Mouse (Mus musculus) brain, adult 2 months (tissue): ENCODE data around the gene H2al1j.
"Not testable (repeated sequence)": the region's sequence is repeated elsewhere in the genome, so short reads cannot be mapped to it uniquely, and the experiment has no call there.

Experiments
- DNase-seq: peaks from one replicate; pipeline ENCODE4 v3.0.0; 2011; ENCODE audit warnings: low read depth, low spot score

Gene H2al1j

GRCm38 (mm10) chrX:11327522-11327921 is at the start of gene H2al1j:
H2al1j (plus strand) TSS chrX:11327822.
- not testable (repeated sequence) for DNase-seq

GRCm38 (mm10) chrX:11280741-11281140 is 46.9 kb upstream of the H2al1j start:
- DNase-seq = no peak

DNA sequence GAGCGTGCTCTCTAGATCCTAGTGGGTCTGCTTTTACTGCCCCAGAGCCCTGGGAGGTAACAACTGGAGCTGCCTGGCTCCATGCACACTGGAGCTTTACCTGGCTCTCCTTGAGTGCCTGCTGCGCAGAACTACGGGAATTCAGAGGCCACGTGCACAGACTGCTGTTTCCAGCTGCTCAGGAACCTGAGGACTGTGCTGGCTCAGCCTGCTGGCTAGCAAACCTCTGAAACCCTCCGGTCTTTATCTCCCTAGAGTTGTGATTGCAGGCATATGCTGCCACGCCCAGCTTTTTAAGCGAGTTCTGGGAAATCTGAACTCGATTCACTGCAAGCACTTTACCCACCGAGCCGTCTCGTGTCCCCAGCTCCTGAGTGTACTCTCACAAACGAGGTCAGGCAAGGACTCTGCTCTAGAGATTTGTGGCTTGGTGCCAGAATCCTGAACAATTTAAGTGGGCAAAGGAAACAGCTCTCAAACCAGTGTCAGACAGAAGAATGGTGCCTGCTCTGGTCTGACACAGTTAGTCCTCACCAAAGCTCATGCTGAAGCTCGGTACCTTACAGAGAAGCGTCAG is 39.2 kb upstream of the H2al1j start:
- DNase-seq = no peak

DNA sequence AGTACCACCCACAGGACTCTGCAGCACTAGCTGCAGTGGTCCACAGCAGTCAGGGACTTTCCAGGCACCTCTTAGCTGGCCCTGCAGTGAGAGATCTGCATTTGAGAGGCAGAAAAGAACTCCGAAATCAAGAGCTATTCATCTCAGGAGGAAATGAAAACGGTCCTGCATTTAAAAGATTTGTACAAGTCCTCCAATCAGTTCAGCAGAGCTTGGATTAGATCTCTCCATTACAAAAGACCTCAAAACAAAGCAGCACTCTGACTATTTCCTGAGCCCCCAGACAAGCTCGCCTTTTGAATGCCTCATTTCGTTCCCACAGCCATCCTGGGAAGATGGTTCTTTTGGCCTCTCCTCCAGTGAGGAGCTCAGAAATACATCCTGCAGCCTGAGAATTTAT is 38.4 kb upstream of the H2al1j start:
- no peak for DNase-seq

DNA sequence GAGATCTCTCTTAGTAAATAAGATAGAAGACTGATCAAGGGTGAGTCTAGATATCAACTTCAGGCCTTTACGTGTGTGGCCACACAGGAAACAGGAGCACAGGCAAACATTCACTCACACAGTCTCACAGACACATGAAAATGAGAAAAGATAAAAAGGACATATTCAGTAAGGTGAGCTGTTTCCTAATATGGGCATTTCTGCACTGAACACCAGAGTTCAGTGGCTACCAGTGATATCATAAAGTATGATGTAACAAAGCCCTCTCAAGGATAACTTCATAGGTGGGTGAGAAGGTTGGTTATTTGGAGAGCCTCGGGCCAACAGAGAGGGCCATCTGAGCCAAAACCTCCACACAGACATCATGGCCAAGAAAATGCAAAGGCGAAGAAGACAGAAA is 28.7 kb upstream of the H2al1j start, which contains the start of gene H2al1a:
Gene H2al1a, plus strand, starts transcription at position 301 of the 400 bp plus-strand sequence.
- DNase-seq = not testable (repeated sequence)

DNA sequence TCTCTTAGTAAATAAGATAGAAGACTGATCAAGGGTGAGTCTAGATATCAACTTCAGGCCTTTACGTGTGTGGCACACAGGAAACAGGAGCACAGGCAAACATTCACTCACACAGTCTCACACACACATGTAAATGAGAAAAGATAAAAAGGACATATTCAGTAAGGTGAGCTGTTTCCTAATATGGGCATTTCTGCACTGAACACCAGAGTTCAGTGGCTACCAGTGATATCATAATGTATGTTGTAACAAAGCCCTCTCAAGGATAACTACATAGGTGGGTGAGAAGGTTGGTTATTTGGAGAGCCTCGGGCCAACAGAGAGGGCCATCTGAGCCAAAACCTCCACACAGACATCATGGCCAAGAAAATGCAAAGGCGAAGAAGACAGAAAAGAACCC is 25.5 kb upstream of the H2al1j start, which contains the start of gene H2al1b:
Gene H2al1b, plus strand, starts transcription at position 301 of the 400 bp plus-strand sequence.
- DNase-seq = not testable (repeated sequence)

- not testable (repeated sequence) for DNase-seq
These were observed 22.3 kb upstream of the H2al1j start, which contains the start of gene H2al1c for GRCm38 (mm10) chrX:11305355-11305754. H2al1c (plus strand) TSS chrX:11305655.

- not testable (repeated sequence) for DNase-seq
These were observed 19.1 kb upstream of the H2al1j start, which contains the start of gene H2al1d for GRCm38 (mm10) chrX:11308524-11308923. H2al1d (plus strand) TSS chrX:11308824.

DNA sequence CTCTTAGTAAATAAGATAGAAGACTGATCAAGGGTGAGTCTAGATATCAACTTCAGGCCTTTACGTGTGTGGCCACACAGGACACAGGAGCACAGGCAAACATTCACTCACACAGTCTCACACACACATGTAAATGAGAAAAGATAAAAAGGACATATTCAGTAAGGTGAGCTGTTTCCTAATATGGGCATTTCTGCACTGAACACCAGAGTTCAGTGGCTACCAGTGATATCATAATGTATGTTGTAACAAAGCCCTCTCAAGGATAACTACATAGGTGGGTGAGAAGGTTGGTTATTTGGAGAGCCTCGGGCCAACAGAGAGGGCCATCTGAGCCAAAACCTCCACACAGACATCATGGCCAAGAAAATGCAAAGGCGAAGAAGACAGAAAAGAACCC is 16.0 kb upstream of the H2al1j start, which contains the start of gene H2al1e:
Gene H2al1e, plus strand, starts transcription at position 301 of the 400 bp plus-strand sequence.
- not testable (repeated sequence) for DNase-seq

DNA sequence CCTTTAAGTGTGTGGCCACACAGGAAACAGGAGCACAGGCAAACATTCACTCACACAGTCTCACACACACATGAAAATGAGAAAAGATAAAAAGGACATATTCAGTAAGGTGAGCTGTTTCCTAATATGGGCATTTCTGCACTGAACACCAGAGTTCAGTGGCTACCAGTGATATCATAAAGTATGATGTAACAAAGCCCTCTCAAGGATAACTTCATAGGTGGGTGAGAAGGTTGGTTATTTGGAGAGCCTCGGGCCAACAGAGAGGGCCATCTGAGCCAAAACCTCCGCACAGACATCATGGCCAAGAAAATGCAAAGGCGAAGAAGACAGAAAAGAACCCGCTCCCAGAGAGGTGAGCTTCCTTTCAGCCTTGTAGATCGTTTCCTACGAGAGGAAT is 12.8 kb upstream of the H2al1j start, which contains the start of gene H2al1f:
Gene H2al1f, plus strand, starts transcription at position 301 of the 400 bp plus-strand sequence.
- not testable (repeated sequence) for DNase-seq

DNA sequence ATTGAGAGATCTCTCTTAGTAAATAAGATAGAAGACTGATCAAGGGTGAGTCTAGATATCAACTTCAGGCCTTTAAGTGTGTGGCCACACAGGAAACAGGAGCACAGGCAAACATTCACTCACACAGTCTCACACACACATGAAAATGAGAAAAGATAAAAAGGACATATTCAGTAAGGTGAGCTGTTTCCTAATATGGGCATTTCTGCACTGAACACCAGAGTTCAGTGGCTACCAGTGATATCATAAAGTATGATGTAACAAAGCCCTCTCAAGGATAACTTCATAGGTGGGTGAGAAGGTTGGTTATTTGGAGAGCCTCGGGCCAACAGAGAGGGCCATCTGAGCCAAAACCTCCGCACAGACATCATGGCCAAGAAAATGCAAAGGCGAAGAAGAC is 9.7 kb upstream of the H2al1j start, which contains the start of gene H2al1g:
Gene H2al1g, plus strand, starts transcription at position 301 of the 400 bp plus-strand sequence.
- not testable (repeated sequence) for DNase-seq

DNA sequence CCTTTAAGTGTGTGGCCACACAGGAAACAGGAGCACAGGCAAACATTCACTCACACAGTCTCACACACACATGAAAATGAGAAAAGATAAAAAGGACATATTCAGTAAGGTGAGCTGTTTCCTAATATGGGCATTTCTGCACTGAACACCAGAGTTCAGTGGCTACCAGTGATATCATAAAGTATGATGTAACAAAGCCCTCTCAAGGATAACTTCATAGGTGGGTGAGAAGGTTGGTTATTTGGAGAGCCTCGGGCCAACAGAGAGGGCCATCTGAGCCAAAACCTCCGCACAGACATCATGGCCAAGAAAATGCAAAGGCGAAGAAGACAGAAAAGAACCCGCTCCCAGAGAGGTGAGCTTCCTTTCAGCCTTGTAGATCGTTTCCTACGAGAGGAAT is 6.4 kb upstream of the H2al1j start, which contains the start of gene H2al1h:
Gene H2al1h, plus strand, starts transcription at position 301 of the 400 bp plus-strand sequence.
- DNase-seq = not testable (repeated sequence)

GRCm38 (mm10) chrX:11324359-11324758 is 3.3 kb upstream of the H2al1j start, which contains the start of gene H2al1i:
H2al1i (plus strand) TSS chrX:11324659.
- not testable (repeated sequence) for DNase-seq

GRCm38 (mm10) chrX:11345762-11346161 is 18.1 kb downstream of the H2al1j start:
- peak; percentile 30 for DNase-seq

DNA sequence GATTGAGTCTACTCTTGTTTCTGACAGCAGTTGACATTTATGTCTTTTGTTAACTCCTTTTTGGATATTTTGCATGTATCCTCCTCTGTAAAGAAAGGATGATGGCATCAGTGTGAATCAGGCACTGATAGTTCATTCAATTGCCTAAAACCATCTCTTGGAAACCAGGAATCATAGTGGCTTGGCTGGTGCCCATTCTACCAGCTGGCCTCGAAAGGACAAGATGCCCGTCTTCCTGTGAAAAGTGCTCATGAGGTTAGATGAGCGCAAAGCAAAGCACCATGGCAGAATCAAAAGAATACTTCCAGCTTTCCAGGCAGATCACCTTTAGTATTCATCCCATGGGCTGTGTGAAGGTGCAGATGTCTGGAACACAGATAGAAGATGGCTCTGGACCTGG is 19.1 kb downstream of the H2al1j start:
- peak; percentile 16 for DNase-seq

GRCm38 (mm10) chrX:11360823-11361222 is 33.2 kb downstream of the H2al1j start:
- DNase-seq = no peak

DNA sequence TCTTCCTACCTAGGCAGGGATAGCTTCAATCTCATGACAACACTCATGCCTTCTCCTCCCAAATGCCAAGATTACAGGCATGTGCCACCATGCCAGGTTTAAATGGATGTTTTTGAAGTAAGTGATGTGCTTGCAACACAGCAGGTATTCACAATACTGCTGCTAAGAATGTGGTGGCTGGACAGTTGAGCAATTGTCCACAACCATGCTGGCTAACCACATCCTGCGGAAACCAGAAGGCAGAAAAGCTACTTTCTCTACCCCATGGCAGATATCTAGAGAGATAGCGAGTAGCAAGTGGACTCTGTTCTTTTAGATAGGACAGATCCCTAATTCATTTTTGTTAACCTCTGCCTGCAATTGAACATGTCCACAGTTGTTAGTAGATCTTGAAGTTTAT is 33.6 kb downstream of the H2al1j start:
- DNase-seq = no peak

DNA sequence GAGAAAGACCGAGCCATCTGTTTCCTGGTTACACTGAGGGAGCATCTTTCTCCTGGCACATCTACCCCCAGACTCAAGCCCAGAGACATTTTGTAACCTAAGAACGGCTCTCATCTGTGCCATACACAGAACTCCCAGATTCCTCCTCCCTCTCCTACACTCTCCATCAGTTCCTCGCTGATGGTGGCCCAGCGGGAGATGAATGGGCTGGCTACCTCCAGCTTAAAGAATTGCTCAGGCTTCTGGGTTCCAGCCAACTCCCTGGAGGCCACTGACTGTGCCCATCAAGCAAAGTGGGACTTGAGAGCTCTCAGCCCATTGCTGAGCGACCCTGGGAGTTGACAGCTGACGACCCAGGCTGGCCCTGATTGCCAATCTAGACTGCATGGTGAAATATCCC is 36.3 kb downstream of the H2al1j start:
- peak; percentile 71 for DNase-seq

DNA sequence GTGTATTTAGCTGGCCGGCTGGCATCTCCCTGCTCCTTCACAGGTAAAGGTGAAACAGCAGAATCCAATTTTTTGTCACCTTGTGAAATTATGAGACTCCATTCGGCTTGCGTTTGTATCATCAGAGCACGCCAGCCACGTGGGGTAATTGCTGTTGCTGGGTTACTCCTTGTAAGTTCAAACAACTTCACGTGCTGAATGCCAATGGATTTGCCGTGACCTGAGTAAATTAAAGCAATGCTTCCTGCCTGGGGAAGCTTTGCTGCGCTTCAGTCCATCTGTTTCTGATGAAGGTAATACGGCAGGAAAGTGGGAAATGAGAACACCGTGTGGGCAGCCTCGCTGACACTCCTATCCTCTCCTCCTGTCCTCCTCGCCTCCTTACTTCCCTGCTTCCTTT is 37.5 kb downstream of the H2al1j start:
- DNase-seq = no peak
